Mouse (Mus musculus) thymus, postnatal 36 days (tissue): ENCODE data around the gene Mboat1.

Source experiments
- DNase-seq, 2 experiments: peaks; one replicate each; pipeline ENCODE4 v3.0.0; 2022; ENCODE audit warnings: mixed read lengths in 2 of 2

Gene Mboat1

GRCm38 (mm10) chr13:30252692-30253091, 116.4 kb downstream of the Mboat1 start:
- no peak for DNase-seq

GRCm38 (mm10) chr13:30253636-30254264, 117.5 kb downstream of the Mboat1 start:
- no peak for DNase-seq

DNA sequence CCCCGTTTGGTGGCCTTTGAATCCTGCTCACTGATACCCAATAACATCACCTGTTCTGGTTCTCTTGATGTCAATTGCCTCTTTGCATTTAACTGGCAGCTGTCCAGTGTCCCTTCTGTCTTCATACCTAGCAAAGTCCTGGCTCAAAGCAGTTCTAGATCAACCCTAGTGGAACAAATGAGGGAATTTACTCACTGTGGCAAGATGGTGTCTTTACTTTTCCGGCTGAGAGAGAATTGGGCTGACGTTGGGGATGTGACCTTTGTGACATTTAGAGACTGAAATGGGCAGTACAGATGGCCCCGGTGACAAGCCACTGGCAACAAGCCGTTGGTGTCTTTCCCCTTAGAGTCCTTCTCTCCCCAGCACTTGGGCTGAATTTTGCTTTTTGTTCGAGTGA, 118.1 kb downstream of the Mboat1 start:
- DNase-seq: no peak

DNA sequence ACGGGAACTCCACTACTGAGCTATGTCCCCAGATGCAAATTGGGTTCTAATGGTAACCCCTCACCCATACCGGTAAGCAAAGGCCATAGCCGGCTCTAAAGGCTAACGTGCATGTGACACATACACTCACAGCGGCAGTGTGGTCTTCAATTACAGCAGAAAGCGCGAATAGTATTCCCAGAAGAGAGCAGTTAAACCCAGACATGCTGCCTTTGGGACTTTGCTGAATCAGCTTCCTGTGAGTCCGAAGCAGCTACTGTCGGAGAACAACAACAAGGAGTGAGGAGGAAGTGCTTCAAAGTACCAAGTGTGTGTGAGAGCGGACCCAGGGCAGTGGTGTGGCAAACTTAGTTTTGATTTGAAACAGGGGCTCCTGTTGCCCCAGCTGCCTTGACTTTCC, 122.5 kb downstream of the Mboat1 start:
- no peak for DNase-seq

DNA sequence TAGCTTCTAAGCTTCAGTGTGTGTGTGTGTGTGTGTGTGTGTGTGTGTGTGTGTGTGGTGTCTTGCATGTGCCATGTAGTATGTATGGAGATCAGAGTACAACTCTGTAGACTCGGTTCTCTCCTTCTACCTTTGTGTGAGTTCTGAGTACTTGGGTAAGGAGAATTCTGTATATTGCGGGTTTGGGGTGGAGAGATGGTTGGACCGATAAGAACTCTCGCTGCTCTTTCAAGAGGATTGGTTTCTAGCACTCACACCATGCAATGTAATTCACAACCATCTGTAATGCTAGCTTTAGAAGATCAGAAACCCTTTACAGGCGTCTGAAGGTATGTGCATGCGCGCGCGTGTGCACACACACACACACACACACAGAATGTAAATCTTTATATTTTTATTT, 123.0 kb downstream of the Mboat1 start:
- DNase-seq: no peak

GRCm38 (mm10) chr13:30259912-30260560, 123.7 kb downstream of the Mboat1 start:
- peak; percentile 64 to 68 for DNase-seq

DNA sequence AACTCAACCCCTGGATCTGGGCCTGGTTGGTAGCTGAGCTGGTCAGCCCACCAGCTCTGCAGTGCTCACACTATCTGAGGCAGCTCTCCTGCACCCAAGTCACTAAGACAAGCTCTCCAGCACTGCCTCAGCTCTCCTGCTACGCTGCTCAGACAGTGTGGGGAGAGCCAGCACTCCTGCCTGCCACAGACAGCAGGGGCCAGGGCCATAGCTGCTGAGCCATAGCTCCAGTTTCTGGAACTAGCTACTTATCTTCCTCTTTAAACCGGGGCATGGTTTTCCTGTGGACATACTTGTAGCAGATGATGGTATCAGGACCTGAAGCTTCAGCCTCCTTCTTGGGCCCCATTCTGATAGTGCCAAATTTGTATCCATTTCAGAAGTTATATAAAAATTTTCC, 127.4 kb downstream of the Mboat1 start:
- DNase-seq: no peak

DNA sequence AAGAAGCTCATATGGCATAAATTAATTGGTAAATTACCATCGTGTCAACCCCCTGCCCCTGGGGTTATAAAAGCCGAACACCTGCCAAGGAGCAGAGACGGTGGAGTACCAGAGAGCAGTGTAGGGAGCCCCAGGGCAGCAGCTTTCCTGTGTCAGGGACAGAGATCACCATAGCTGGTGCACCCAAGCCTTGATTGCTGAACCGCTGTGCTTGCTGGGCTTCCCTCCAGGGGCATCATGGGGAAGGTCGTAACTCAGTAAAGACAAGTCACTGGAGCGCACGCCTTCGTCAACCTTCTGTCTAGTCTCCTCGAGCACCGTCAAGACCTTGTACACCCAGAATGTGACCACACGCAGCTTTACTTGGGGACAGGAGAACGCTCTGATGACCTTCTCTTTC, 128.0 kb downstream of the Mboat1 start:
- DNase-seq: no peak

GRCm38 (mm10) chr13:30264765-30265164, 128.5 kb downstream of the Mboat1 start:
- no peak for DNase-seq

DNA sequence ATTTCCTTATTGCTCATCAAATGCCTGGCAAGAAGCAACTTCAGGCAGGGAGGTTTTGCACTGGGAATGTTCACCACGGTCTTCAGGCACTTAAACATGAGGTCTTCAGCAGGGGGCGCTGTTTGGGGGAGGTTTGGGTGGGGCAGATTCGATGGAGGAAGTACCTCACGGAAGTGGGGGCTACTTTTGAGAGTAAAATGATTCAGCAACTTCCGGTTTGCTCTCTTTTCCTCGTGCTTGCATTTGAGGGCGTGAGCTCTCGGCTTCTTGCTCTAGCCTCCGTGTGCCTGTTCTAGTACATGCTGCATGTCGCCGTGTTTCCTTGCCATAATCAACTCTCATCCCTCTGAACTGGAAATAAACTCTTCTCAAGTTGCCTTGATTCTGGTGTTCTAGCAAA, 129.7 kb downstream of the Mboat1 start:
- DNase-seq: no peak

GRCm38 (mm10) chr13:30272040-30272686, 135.9 kb downstream of the Mboat1 start:
- DNase-seq: peak in 1 of 2 experiments; percentile 15
